Mouse (Mus musculus) neural tube, embryonic 15.5 days (tissue): Measurements from ENCODE around the gene Gm8068. TPM values are rescaled to one million over a fixed set of nuclear protein-coding genes. Genes with fewer than 3 reads are reported as not detected.
"Not testable (repeated sequence)": the region's sequence is repeated elsewhere in the genome, so short reads cannot be mapped to it uniquely, and the experiment has no call there.

Experiments
- ATAC-seq: fragments of 200-750 bp; cut with Nextera tagmentation; 2 replicates; pipeline ENCODE4 v1.8.0; 2017; ENCODE audit warnings: mild to moderate bottlenecking, moderate TSS enrichment, moderate library complexity; ENCODE audit not compliant: low FRiP score
- H3K27ac ChIP-seq: fragments of 300-500 bp; sonication (generic); replicated peaks from 2 replicates; pipeline ENCODE4 v1.5.1; 2015; ENCODE audit warnings: mild to moderate bottlenecking, inconsistent platforms
- H3K27me3 ChIP-seq: fragments of 300-500 bp; sonication (generic); replicated peaks from 2 replicates; pipeline ENCODE4 v1.6.1; 2015; ENCODE audit warnings: inconsistent platforms
- H3K36me3 ChIP-seq: fragments of 300-500 bp; sonication (generic); 2 replicates; pipeline ENCODE4 v1.6.1; 2015; ENCODE audit warnings: inconsistent platforms
- H3K4me1 ChIP-seq: fragments of 300-500 bp; sonication (generic); 2 replicates; pipeline ENCODE4 v1.6.1; 2015; ENCODE audit warnings: inconsistent platforms
- H3K4me2 ChIP-seq: fragments of 300-500 bp; sonication (generic); 2 replicates; pipeline ENCODE4 v1.6.1; 2015; ENCODE audit warnings: inconsistent platforms, mild to moderate bottlenecking, moderate library complexity
- H3K4me3 ChIP-seq: fragments of 300-500 bp; sonication (generic); replicated peaks from 2 replicates; pipeline ENCODE4 v1.5.1; 2015; ENCODE audit warnings: mild to moderate bottlenecking, inconsistent platforms
- H3K9ac ChIP-seq: fragments of 300-500 bp; sonication (generic); replicated peaks from 2 replicates; pipeline ENCODE4 v1.6.1; 2015; ENCODE audit warnings: mild to moderate bottlenecking, inconsistent platforms
- H3K9me3 ChIP-seq: fragments of 300-500 bp; sonication (generic); replicated peaks from 2 replicates; pipeline ENCODE4 v1.6.1; 2016; ENCODE audit warnings: inconsistent platforms
- WGBS: fragments of 180-500 bp; shearing (Covaris S2); methylation state at CpG from one replicate; pipeline ENCODE4 v1.1.7; 2015; ENCODE audit warnings: mixed read lengths; 5-methylcytosine and 5-hydroxymethylcytosine counted together
- polyA plus RNA-seq: library from polyadenylated mRNA; unstranded; fragments of >200 nt; fragmentation: Nextera tagmentation; extraction: Ambion mirVana; gene quantifications from 2 replicates; pipeline ENCODE4 v1.2.1, GENCODE M21; 2015

Gm8068 gene
- polyA plus RNA-seq: not detected in 2 replicates

- H3K27ac ChIP-seq, H3K9ac ChIP-seq, H3K4me2 ChIP-seq, H3K9me3 ChIP-seq, H3K36me3 ChIP-seq, ATAC-seq, H3K4me3 ChIP-seq, H3K4me1 ChIP-seq, H3K27me3 ChIP-seq: not testable (repeated sequence)
- no CpG with 5 or more reads among the region's 3 CpGs for WGBS
Measured at GRCm38 (mm10) chr14:41701785-41702184, at the start of gene Gm8068. TSS of gene Gm8068 (minus strand) at chr14:41701885.

GRCm38 (mm10) chr14:41750514-41750913, 48.8 kb upstream of the Gm8068 start, which contains the start of gene Gm7929:
TSS of gene Gm7929 (minus strand) at chr14:41750614.
- not testable (repeated sequence) for ATAC-seq, H3K27ac ChIP-seq, H3K9ac ChIP-seq, H3K4me2 ChIP-seq, H3K4me3 ChIP-seq, H3K36me3 ChIP-seq, H3K4me1 ChIP-seq, H3K27me3 ChIP-seq, H3K9me3 ChIP-seq
- WGBS: 100% methylated on average over 1 of the region's 1 CpGs

- not testable (repeated sequence) for H3K27ac ChIP-seq, H3K27me3 ChIP-seq, H3K9me3 ChIP-seq, ATAC-seq, H3K36me3 ChIP-seq, H3K4me2 ChIP-seq, H3K4me1 ChIP-seq, H3K9ac ChIP-seq, H3K4me3 ChIP-seq
- WGBS: 76% methylated on average over 16 of the region's 17 CpGs
Measured at GRCm38 (mm10) chr14:41723437-41723836, 21.8 kb upstream of the Gm8068 start.

DNA sequence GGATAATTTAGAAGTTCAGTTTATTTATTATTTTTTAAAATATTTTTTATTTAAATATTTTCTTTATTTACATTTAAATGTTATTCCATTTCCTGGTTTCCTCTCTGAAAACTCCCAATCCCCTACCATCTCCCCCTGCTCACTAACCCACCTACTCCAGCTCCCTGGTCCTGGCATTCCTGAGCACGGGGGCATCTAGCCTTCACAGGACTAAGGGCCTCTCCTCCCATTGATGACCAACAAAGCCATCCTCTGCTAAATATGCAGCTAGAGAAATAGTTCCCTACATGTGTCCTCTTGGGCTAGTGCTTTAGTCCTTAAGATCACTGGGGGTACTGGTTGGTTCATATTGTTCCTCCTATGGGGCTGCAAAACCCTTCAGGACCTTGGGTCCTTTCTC, 15.5 kb upstream of the Gm8068 start:
- not testable (repeated sequence) for H3K4me3 ChIP-seq, H3K27ac ChIP-seq, ATAC-seq, H3K27me3 ChIP-seq, H3K9me3 ChIP-seq, H3K4me1 ChIP-seq, H3K4me2 ChIP-seq, H3K9ac ChIP-seq, H3K36me3 ChIP-seq
- WGBS: 90% methylated on average over 1 of the region's 1 CpGs

DNA sequence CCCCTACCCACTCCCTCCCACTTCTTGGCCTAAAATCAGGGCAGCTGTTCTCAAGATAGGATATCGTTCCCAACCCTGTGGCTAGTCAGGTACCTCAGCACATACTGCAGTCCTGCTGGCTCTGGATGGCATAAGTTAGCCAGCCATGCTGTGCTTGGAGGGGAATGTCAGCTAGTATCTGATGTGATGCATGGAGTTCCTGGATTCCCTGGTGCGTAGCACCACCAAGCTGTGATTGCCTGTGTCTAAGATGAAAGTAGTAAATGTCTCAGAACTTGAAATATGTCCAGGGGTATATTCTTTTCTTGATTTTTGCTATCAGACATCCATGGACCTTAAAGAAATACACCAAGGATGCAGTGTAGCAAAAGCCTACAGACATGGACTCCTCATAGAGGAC, 53.5 kb downstream of the Gm8068 start:
- ATAC-seq: not testable (repeated sequence)

More for the DNA sequence above, 53.5 kb downstream of the Gm8068 start:
- WGBS: 87% methylated on average over 2 of the region's 2 CpGs
- not testable (repeated sequence) for H3K9ac ChIP-seq, H3K27ac ChIP-seq, H3K9me3 ChIP-seq, H3K36me3 ChIP-seq, H3K4me2 ChIP-seq, H3K4me3 ChIP-seq, H3K27me3 ChIP-seq, H3K4me1 ChIP-seq

Other genes with a start within 250 kb of the Gm8068 start
- not detected in 2 replicates for gene Gm7954, start 248.4 kb downstream of the Gm8068 start, polyA plus RNA-seq
- gene Gm3486, start 212.4 kb downstream of the Gm8068 start, polyA plus RNA-seq: 0.18 TPM in 1 of 2 replicates, not detected in the other
- gene Gm7970, start 146.3 kb downstream of the Gm8068 start, polyA plus RNA-seq: not detected in 2 replicates
- gene 1700049E17Rik2, start 128.7 kb downstream of the Gm8068 start, polyA plus RNA-seq: not detected in 2 replicates
- gene Gm3072, start 77.3 kb downstream of the Gm8068 start, polyA plus RNA-seq: not detected in 2 replicates
- not detected in 2 replicates for gene Gm3676, start 55.4 kb downstream of the Gm8068 start, polyA plus RNA-seq
- not detected in 2 replicates for gene Gm7929, start 48.7 kb upstream of the Gm8068 start, polyA plus RNA-seq
- not detected in 2 replicates for gene Gm47189, start 70.6 kb upstream of the Gm8068 start, polyA plus RNA-seq
- gene Gm7980, start 205.4 kb upstream of the Gm8068 start, polyA plus RNA-seq: not detected in 2 replicates
- gene 1700049E17Rik1, start 223.1 kb upstream of the Gm8068 start, polyA plus RNA-seq: not detected in 2 replicates
- not detected in 2 replicates for gene 1700024B05Rik, start 242.1 kb upstream of the Gm8068 start, polyA plus RNA-seq